Mouse (Mus musculus) left cerebral cortex, postnatal 36 days (tissue): ENCODE measurements around the gene Lrrc63. TPM values are rescaled to one million over a fixed set of nuclear protein-coding genes. Genes with fewer than 3 reads are reported as not detected.

Experiments used
- DNase-seq, 2 experiments: peaks; one replicate each; pipeline ENCODE4 v3.0.0; 2021 to 2022; ENCODE audit warnings: low spot score in 2 of 2, mixed read lengths in 1 of 2
- intact Hi-C: fragments of 180-260 bp; cut with DNase I; formaldehyde crosslinking; loops from one replicate; pipeline ENCODE4 v1.15.1; 2025
- total RNA-seq, 2 experiments: library from RNA; stranded (reverse); gene quantifications; 2 replicates each; pipeline ENCODE4 v1.2.3; 2021

The Lrrc63 gene
- total RNA-seq, 2 experiments from 2014 or later: 0.12 TPM; not detected in 1

DNA sequence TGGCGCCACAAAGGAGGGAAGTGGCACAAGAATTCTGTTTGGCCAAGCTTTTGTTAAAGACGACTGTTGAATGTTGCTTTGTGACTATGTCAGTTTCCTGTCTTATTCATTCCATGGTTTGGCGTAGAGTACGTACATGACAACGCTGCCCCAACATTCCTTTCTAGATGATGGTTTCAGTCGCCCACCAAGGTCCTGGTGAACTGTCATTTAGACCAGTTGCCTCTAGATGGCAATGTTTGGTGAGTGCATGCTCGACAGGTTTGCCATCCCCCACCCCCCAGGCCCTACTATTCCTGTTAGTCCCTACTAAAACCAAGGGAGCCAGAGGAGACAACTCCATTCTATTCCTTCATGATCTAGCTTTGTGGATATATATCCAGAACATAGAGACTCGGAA lies 78.2 kb downstream of the Lrrc63 start:
- DNase-seq: no peak
- intact Hi-C loops: no loop called here

DNA sequence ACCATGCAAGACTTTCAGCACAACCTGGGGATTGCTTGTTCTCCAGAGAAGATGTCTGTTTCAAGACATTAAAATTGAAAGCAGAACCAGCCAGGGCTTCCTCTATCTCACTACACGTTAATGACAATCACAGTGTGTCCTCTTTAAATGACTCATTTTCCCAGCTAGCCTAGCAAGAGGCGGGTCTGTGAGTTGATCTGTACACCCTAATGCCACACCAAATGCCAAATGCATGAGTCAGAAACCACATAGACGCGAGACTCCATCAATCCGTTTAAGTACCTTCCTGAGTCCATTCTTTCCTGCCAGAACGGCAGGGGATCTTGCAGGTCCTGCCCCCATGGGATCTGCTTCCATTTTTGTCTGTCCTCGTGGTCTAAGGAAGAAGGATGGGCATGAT lies 85.5 kb downstream of the Lrrc63 start:
- no peak for DNase-seq
- intact Hi-C loops: no loop called here

DNA sequence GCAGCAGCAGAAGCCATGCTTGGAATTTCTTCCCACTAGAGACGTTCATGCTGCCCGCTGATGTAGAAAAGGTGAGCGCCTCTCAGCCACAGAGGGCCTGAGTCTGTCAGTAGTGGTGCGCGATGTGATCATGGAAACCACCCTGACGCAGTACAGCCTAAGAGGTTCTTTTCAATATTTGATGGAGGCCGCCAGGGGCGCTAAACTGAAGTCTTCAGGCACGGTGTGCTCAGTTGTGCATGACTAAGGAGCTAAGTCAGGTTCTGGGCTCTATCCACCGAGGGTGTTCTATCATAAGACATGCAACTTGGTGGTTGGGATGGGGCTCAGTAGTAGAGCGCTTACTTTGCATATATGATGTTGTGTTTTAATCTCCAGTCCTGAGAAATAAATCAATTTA lies 95.2 kb downstream of the Lrrc63 start:
- intact Hi-C loops: no loop called here
- DNase-seq: no peak

Other genes starting within 250 kb of the Lrrc63 start
- 10 to 100 TPM; 13.5 to 21.5 TPM for gene Lrch1, start 183.0 kb downstream of the Lrrc63 start, total RNA-seq
- gene Rubcnl, start 114.9 kb downstream of the Lrrc63 start, total RNA-seq: 1 to 10 TPM; 1.2 to 1.8 TPM
- gene Lcp1, start 220 bp upstream of the Lrrc63 start, total RNA-seq: 1 to 10 TPM; 6.2 to 9.0 TPM
- gene Cpb2, start 111.4 kb upstream of the Lrrc63 start, total RNA-seq: not detected
- 10 to 100 TPM; 51.1 to 54.6 TPM for gene Zc3h13, start 153.5 kb upstream of the Lrrc63 start, total RNA-seq